Mouse (Mus musculus) inflammation-experienced regulatory T-cells (primary cell): ENCODE results near the gene Mov10. TPM values are rescaled to one million over a fixed set of nuclear protein-coding genes. Genes with fewer than 3 reads are reported as not detected.

Experiments
- polyA plus RNA-seq, 2 experiments: library from polyadenylated mRNA; unstranded; fragments of 100-300 nt; shearing (Covaris generic); gene quantifications; one replicate each; pipeline ENCODE4 v1.2.1; 2017

Gene Mov10
- polyA plus RNA-seq = 10 to 100 TPM; 33.0 to 43.4 TPM

GRCm38 (mm10) chr3:104817991-104818748, at the start of gene Mov10:
Gene Mov10, minus strand, starts transcription at chr3:104818563.

DNA sequence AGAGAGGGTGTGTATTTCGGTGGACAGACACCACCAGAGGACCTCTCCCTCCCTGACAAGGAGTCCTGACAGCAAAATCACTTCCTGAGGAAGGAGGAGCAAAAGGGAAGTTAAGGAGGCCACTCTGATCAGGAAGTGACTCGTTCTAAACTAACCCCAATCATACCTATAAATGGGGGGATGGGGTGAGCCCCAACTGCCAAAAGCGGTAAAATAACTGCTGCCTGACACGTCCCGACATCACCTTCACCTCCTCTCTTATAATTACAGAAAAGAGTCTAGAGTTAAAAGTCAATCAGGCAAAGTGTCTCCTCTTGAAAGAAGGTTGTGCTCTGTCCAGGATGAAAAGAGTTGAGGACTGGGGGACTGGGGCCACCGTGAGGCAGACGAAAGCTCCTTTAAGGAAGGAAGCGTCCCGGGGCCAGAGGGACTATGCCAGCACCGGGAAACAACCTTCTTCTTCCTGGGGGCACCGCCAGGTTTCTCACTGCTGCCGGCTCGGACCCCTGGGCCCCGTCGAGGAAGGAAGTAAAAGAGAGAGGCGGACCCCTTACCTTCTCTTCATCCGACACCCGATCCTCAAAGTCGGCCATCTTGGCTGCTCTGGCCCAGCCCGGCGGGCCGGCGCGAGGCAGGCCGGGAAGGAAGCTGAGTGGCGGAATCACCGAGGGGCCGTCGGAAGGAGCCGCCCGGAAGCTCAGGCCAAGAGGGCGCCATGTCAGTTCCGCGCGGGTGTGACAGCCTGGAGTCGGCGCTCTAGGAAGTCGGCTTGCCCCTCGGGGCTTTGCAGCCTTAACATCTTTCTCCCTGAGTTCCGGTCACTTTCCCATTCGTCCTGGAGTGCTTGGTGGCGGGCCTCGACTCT, 45.7 kb upstream of the Mov10 start, which contains the start of the genes St7l and Capza1:
St7l (plus strand) TSS at position 220 of the 865 bp plus-strand sequence.
Capza1 (minus strand) TSS at position 720 of the 865 bp plus-strand sequence.

DNA sequence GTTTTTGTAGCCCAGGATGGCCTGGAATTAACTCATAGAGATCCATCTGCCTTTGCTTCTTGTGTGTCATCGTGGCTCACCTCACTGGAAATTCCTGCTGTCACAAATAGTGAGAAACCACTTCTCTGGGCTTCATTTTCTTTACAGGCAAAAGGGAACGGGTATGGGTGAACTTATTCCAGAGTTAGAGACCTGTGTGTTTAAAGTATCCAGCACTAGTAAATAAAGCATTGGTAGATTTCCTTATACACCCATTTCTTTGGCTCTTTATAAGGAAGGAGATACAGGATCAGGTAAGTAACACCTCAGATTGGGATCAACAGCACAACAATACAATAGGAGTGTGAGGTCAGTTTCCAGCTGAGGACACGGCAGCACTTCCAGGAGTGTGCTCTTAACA, 30.3 kb downstream of the Mov10 start, which contains the start of gene Rhoc:
Rhoc (plus strand) TSS at position 301 of the 400 bp plus-strand sequence.

GRCm38 (mm10) chr3:104781471-104781903, 36.9 kb downstream of the Mov10 start, which contains the start of gene Fam19a3:
Gene Fam19a3, minus strand, starts transcription at chr3:104781840.

DNA sequence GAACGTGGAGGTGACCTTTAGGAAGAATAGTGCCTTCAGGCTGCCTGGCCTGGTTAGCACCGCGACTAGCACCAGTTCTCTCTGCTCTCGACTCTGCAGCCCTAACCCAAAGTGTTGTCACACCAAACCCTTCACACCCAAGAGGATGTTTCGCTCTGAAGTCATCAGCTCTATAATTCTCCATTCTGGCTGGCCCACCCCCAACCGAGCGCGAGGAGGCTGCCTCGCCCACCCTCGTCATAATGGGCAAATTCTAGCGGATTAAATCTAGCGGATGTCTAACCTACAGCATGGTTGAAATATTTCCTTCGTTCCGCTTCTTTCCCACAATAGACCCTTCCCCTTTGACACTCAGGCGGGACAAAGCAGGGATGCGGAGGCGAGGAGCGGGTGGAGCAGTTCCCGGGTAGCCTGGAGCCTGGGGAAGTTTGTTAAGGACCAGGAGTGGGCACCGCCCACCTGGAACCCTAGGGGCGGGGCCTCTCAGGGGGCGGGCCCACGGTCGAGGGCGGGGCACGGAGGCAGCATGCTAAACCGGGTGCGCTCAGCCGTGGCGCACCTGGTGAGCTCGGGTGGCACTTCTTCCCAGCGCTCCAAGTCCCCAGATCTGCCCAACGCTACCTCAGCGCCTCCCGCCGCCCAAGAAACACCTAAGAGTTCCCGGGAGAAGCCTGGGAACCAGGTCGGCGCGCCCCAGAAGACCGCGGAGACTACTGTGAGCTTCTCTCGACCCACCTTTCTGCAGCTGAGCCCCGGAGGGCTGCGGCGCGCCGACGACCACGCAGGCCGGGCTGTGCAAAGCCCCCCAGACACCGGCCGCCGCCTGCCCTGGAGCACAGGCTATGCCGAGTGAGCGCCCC, 37.6 kb downstream of the Mov10 start, which contains the start of gene Ppm1j:
Ppm1j (plus strand) TSS at position 496 of the 860 bp plus-strand sequence.

Other genes starting within 250 kb of the Mov10 start
- gene Slc16a1, start 179.9 kb downstream of the Mov10 start, polyA plus RNA-seq = 10 to 100 TPM; 18.7 to 21.4 TPM
- 10 to 100 TPM; 63.9 to 68.3 TPM for gene Ppm1j, start 37.5 kb downstream of the Mov10 start, polyA plus RNA-seq
- gene Fam19a3, start 36.7 kb downstream of the Mov10 start, polyA plus RNA-seq = 1 to 10 TPM; 1.6 to 3.6 TPM
- 10 to 100 TPM; 13.3 to 13.6 TPM for gene Rhoc, start 30.2 kb downstream of the Mov10 start, polyA plus RNA-seq
- 10 to 100 TPM; 45.8 to 57.4 TPM for gene St7l, start 45.4 kb upstream of the Mov10 start, polyA plus RNA-seq
- gene Capza1, start 45.9 kb upstream of the Mov10 start, polyA plus RNA-seq = 100 to 1,000 TPM; 426 to 482 TPM
- gene Wnt2b, start 143.4 kb upstream of the Mov10 start, polyA plus RNA-seq = under 1 TPM; 0.17 to 0.82 TPM
- gene Cttnbp2nl, start 234.6 kb upstream of the Mov10 start, polyA plus RNA-seq = under 1 TPM; 0.07 to 0.40 TPM
- gene 4930564D02Rik, start 248.3 kb upstream of the Mov10 start, polyA plus RNA-seq = not detected